Mouse (Mus musculus): ENCODE measurements around the gene Etnk2.
A peak's percentile ranks its signal among the peaks of the same experiment; 100 is the strongest.

Etnk2 gene

GRCm38 (mm10) chr1:133382008-133382407, 18.6 kb downstream of the Etnk2 start:
- Histone ChIP-seq H3K27me3 (ENCODE audit: insufficient read depth, low read length) (no peaks in the 10 kb centered on the region), H3K36me3 (ENCODE audit: insufficient read depth, low read length) (peaks cover 40% of the 10 kb centered on the region), H3K9me3 (ENCODE audit: low read length) (no peaks in the 10 kb centered on the region), H3K4me1 (replicated peaks; ENCODE audit: low read depth, low read length) (peaks cover 72% of the 10 kb centered on the region), H3K4me3 (replicated peaks; ENCODE audit: low read length) (no peak overlapping the region)
- TF ChIP-seq NANOG (IDR thresholded peaks at IDR 0.05; ENCODE audit: borderline replicate concordance, low read length) (no peak), POU5F1 (IDR thresholded peaks at IDR 0.05; ENCODE audit: borderline replicate concordance, low read length) (no peak), CTCF (conservative IDR thresholded peaks at IDR 0.05; ENCODE audit: low read length) (peak; percentile 59)

- no peak for TF ChIP-seq NANOG (IDR thresholded peaks at IDR 0.05; ENCODE audit: borderline replicate concordance, low read length)
- TF ChIP-seq CTCF (conservative IDR thresholded peaks at IDR 0.05; ENCODE audit: low read length): no peak
- no peak for TF ChIP-seq POU5F1 (IDR thresholded peaks at IDR 0.05; ENCODE audit: borderline replicate concordance, low read length)
- no peak overlapping the region for H3K4me3 ChIP-seq (replicated peaks; ENCODE audit: low read length)
- H3K36me3 ChIP-seq (ENCODE audit: insufficient read depth, low read length): peaks cover 40% of the 10 kb centered on the region
- H3K9me3 ChIP-seq (ENCODE audit: low read length): no peaks in the 10 kb centered on the region
- no peaks in the 10 kb centered on the region for H3K27me3 ChIP-seq (ENCODE audit: insufficient read depth, low read length)
- H3K4me1 ChIP-seq (replicated peaks; ENCODE audit: low read depth, low read length): peaks cover 76% of the 10 kb centered on the region
These were observed 19.3 kb downstream of the Etnk2 start for GRCm38 (mm10) chr1:133382552-133383155.

- TF ChIP-seq CTCF (conservative IDR thresholded peaks at IDR 0.05; ENCODE audit: low read length): no peak
- TF ChIP-seq POU5F1 (IDR thresholded peaks at IDR 0.05; ENCODE audit: borderline replicate concordance, low read length): no peak
- TF ChIP-seq NANOG (IDR thresholded peaks at IDR 0.05; ENCODE audit: borderline replicate concordance, low read length): no peak
- Histone ChIP-seq H3K4me1 (replicated peaks; ENCODE audit: low read depth, low read length) (peaks cover 75% of the 10 kb centered on the region), H3K27me3 (ENCODE audit: insufficient read depth, low read length) (no peaks in the 10 kb centered on the region), H3K9me3 (ENCODE audit: low read length) (no peaks in the 10 kb centered on the region), H3K36me3 (ENCODE audit: insufficient read depth, low read length) (peaks cover 41% of the 10 kb centered on the region), H3K4me3 (replicated peaks; ENCODE audit: low read length) (no peak overlapping the region)
These were observed 19.9 kb downstream of the Etnk2 start for GRCm38 (mm10) chr1:133383157-133383783.

- TF ChIP-seq CTCF (conservative IDR thresholded peaks at IDR 0.05; ENCODE audit: low read length) (peak; percentile 95), POU5F1 (IDR thresholded peaks at IDR 0.05; ENCODE audit: borderline replicate concordance, low read length) (no peak), NANOG (IDR thresholded peaks at IDR 0.05; ENCODE audit: borderline replicate concordance, low read length) (no peak)
- Histone ChIP-seq H3K9me3 (ENCODE audit: low read length) (no peaks in the 10 kb centered on the region), H3K4me3 (replicated peaks; ENCODE audit: low read length) (peak overlapping the region; percentile 53), H3K36me3 (ENCODE audit: insufficient read depth, low read length) (peaks cover 62% of the 10 kb centered on the region), H3K27me3 (ENCODE audit: insufficient read depth, low read length) (no peaks in the 10 kb centered on the region), H3K4me1 (replicated peaks; ENCODE audit: low read depth, low read length) (peaks cover 79% of the 10 kb centered on the region)
These were observed 22.1 kb downstream of the Etnk2 start for GRCm38 (mm10) chr1:133385506-133385905.

- H3K9me3 ChIP-seq (ENCODE audit: low read length): no peaks in the 10 kb centered on the region
- peak overlapping the region; percentile 53 for H3K4me3 ChIP-seq (replicated peaks; ENCODE audit: low read length)
- TF ChIP-seq CTCF (conservative IDR thresholded peaks at IDR 0.05; ENCODE audit: low read length) (no peak), POU5F1 (IDR thresholded peaks at IDR 0.05; ENCODE audit: borderline replicate concordance, low read length) (no peak)
- H3K36me3 ChIP-seq (ENCODE audit: insufficient read depth, low read length): peaks cover 68% of the 10 kb centered on the region
- peaks cover 85% of the 10 kb centered on the region for H3K4me1 ChIP-seq (replicated peaks; ENCODE audit: low read depth, low read length)
- H3K27me3 ChIP-seq (ENCODE audit: insufficient read depth, low read length): no peaks in the 10 kb centered on the region
These were observed 22.8 kb downstream of the Etnk2 start for GRCm38 (mm10) chr1:133386209-133386608.

GRCm38 (mm10) chr1:133387539-133388268, 24.3 kb downstream of the Etnk2 start:
- H3K36me3 ChIP-seq (ENCODE audit: insufficient read depth, low read length): peaks cover 76% of the 10 kb centered on the region
- peaks cover 92% of the 10 kb centered on the region for H3K4me1 ChIP-seq (replicated peaks; ENCODE audit: low read depth, low read length)
- 0 out of 2 replicates have a peak overlapping the region, but pooled peaks have one; percentile 17 for H3K4me3 ChIP-seq (replicated peaks; ENCODE audit: low read length)
- no peak for TF ChIP-seq POU5F1 (IDR thresholded peaks at IDR 0.05; ENCODE audit: borderline replicate concordance, low read length)
- no peak for TF ChIP-seq NANOG (IDR thresholded peaks at IDR 0.05; ENCODE audit: borderline replicate concordance, low read length)
- TF ChIP-seq CTCF (conservative IDR thresholded peaks at IDR 0.05; ENCODE audit: low read length): no peak
- no peaks in the 10 kb centered on the region for H3K9me3 ChIP-seq (ENCODE audit: low read length)
- H3K27me3 ChIP-seq (ENCODE audit: insufficient read depth, low read length): no peaks in the 10 kb centered on the region

- peaks cover 27% of the 10 kb centered on the region for H3K36me3 ChIP-seq (ENCODE audit: insufficient read depth, low read length)
- no peaks in the 10 kb centered on the region for H3K9me3 ChIP-seq (ENCODE audit: low read length)
- peak overlapping the region; percentile 11; the same call in 1 of the 2 replicates for H3K4me3 ChIP-seq (replicated peaks; ENCODE audit: low read length)
- TF ChIP-seq CTCF (conservative IDR thresholded peaks at IDR 0.05; ENCODE audit: low read length) (no peak), POU5F1 (IDR thresholded peaks at IDR 0.05; ENCODE audit: borderline replicate concordance, low read length) (no peak), NANOG (IDR thresholded peaks at IDR 0.05; ENCODE audit: borderline replicate concordance, low read length) (no peak)
- peaks cover 6% of the 10 kb centered on the region; the same call in 1 of the 2 replicates for H3K27me3 ChIP-seq (ENCODE audit: insufficient read depth, low read length)
- peaks cover 95% of the 10 kb centered on the region for H3K4me1 ChIP-seq (replicated peaks; ENCODE audit: low read depth, low read length)
These were observed 31.3 kb downstream of the Etnk2 start for GRCm38 (mm10) chr1:133394702-133395101.

- Histone ChIP-seq H3K9me3 (ENCODE audit: low read length) (no peaks in the 10 kb centered on the region), H3K4me3 (replicated peaks; ENCODE audit: low read length) (peak overlapping the region; percentile 32; the same call in 1 of the 2 replicates), H3K4me1 (replicated peaks; ENCODE audit: low read depth, low read length) (peaks cover 92% of the 10 kb centered on the region), H3K27me3 (ENCODE audit: insufficient read depth, low read length) (peaks cover 21% of the 10 kb centered on the region; the same call in 1 of the 2 replicates), H3K36me3 (ENCODE audit: insufficient read depth, low read length) (peaks cover 8% of the 10 kb centered on the region)
- no peak for TF ChIP-seq CTCF (conservative IDR thresholded peaks at IDR 0.05; ENCODE audit: low read length)
- TF ChIP-seq POU5F1 (IDR thresholded peaks at IDR 0.05; ENCODE audit: borderline replicate concordance, low read length): no peak
- TF ChIP-seq NANOG (IDR thresholded peaks at IDR 0.05; ENCODE audit: borderline replicate concordance, low read length): no peak
These were observed 33.3 kb downstream of the Etnk2 start for GRCm38 (mm10) chr1:133396693-133397092.

Measured in E14TG2a.4 (cell line).